Mouse (Mus musculus) adrenal gland, postnatal 4 days (tissue): ENCODE data around the gene Ybx2. TPM values are rescaled to one million over a fixed set of nuclear protein-coding genes. Genes with fewer than 3 reads are reported as not detected.
A peak's percentile ranks its signal among the peaks of the same experiment; 100 is the strongest.
"Not testable (repeated sequence)": the region's sequence is repeated elsewhere in the genome, so short reads cannot be mapped to it uniquely, and the experiment has no call there.

ENCODE experiments used
- DNase-seq, 2 experiments: peaks; one replicate each; pipeline ENCODE4 v3.0.0; 2021 to 2022; ENCODE audit warnings: low spot score in 2 of 2, mixed read lengths in 2 of 2
- total RNA-seq, 2 experiments: library from RNA; stranded (reverse); gene quantifications; 2 replicates each; pipeline ENCODE4 v1.2.3; 2021

The Ybx2 gene
- total RNA-seq, 2 experiments from 2014 or later: 9.7 to 20.6 TPM

DNA sequence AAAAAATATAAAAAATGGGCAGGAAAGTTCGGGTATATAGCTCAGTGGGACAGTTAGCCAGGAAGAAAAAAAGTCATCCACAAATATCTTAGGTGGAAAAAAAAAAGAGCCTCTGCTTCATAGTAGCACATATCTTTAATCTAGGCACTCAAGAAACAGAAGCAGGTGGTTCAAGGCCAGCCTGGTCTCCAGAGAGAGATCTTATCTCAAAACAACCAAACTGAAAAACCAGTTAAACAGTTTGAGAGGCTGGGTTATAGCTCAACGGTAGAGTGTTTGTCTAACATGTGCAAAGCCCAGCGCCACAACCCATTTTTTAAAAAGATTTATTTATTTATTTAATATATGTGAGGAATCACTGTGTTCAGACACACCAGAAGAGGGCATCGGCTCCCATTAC is 2.5 kb upstream of the Ybx2 start:
- DNase-seq: no peak

DNA sequence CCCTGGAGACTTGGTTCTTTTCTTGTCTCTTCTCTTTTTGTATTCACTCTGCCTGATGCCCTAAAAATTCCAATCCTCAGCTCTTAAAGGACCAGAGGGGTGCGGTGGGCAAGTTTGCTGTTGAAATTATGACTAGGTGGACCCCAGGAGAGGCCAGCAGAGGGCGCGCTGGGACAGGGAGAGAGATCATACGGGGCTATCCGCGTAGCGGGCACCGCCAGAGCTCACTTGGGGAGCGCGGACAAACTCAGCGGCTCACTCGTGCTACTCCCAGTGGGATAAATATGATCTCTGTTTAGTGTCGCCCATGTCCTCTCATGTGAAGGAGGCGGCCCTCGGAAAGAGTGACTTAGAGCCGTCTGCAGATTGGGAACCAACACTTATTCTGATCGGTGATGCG is 1.4 kb upstream of the Ybx2 start:
- DNase-seq: peak; percentile 94 to 96

DNA sequence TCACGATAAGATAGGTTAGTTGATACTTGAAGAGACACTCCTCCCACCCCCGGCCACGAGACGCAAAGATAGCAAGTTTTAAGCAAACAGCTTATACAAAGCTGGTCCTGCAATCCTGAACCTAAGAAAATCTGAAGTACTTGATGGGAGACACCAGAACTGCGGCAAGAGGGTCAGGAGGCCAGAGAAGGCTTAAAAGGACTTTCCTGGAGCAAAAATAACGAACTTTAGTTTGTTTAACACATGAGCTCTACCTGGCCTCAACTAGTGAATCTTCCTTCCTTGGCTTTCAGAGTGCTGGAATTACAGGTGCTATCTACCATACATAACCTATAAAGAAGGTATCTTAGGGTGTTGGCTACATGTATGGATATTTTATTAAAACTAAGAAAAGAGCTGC is 915 bp upstream of the Ybx2 start:
- DNase-seq: no peak

DNA sequence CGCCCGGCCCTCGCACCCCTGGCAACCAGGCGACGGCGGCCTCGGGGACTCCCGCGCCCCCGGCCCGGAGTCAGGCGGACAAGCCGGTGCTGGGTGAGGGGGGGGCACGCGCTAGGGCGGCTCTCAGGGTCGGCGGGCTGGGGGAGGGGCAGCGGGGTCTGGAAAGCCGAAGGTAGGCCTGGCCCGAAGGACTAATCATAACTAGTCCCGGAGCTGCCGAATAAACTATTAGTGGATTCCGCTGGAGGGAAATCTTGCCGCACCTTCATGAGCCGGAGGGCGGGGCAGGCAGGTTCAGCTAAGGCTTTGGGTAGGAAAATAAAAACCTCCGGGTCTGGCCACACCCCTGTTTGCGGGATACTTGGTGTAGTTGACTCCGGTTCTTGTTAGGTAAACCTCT is 560 bp downstream of the Ybx2 start:
- no peak for DNase-seq

DNA sequence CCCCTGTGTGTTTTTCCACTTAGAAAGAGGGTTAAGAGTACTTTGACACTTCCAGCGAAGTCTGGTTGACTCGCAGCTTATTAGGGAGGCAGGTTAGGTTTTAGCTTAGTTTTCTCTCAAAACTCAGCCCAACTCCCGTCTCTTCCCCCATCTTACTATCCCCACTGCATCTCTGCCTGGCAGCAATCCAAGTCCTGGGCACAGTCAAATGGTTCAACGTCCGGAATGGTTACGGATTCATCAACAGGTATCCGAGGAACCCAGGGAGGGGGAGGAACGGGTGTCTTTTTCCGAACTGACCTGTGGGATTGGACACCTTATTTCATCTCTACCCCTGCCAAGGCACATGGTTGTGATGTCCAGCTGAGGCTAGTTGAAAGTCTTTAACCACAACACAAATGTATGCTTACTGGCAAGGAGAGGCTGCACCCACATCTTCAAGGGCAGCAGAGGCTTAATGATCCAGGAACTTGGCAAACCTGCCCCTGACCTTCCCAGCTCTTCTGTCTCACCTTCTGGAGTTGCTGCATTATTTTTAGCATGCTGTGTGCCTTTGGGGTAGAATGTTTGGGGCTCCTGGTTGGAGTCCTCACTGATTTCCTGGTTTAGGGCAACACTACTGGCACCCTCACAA is 1.2 kb downstream of the Ybx2 start:
- DNase-seq: no peak

DNA sequence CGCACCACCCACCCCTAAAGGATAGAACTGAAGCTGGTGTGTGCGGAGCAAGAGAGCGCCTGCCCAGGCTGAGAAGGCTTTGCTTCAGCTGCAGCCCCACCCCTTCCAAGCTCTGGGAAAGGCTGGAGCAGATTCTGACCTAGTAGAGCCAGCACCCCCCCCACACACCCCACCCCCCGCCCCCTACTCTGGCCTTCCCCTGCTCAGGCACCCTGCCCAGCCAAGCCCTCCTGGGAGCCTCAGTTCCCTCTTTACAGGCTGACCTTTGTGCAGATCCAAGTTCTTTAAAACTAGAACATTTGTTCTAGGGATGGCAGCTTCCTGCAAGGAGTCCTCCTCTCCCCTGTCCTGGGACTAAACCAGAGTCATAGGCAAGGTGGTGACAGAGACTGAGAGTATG is 1.8 kb downstream of the Ybx2 start:
- DNase-seq: no peak

DNA sequence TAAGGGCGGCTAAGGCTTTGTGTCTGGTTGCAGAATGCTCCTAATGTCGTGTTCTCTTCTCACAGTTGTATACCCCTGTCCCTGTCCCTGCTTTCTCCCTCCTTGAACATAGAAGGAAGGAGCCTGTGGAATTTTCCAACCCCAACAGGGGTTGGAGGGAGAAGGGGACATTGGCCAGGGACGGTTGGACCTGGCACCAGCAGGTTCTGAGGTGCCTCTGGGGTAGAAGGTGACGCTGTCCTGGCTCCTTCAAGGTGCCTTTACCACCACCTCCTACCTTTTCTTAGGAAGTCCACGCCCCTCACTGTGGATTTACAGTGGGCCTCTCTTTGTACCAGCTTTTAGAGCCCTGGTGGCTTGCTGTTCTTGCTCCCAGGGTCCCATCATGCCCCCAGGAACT is 2.2 kb downstream of the Ybx2 start:
- DNase-seq: no peak

DNA sequence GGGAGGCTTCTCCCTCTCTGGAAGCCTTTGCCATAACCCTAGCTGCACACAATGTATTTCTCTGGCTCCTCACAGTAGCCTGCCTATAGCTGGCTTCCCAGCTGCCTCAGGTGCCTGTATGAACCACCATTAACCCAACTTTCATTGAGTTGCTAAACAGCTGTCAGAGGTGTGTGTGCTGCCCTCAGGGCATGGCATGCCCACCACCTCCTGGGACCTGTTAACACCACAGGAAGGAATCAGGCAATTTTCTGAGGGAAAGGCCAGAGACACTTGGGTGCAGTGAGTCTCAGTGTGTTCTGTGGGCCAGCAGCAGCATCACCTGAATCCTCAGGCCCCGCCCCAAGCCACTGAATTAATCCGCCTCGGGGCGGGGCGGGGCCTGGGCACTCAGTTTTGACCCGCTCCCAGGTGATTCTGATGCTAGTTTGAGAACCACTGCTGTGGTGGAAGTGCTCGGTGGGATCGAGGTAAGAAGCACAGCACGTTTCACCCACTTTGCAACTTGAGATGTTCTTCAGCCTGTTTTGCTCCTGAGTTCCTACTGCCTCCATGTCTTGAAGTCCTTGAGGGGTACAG is 2.9 kb downstream of the Ybx2 start:
- no peak for DNase-seq

DNA sequence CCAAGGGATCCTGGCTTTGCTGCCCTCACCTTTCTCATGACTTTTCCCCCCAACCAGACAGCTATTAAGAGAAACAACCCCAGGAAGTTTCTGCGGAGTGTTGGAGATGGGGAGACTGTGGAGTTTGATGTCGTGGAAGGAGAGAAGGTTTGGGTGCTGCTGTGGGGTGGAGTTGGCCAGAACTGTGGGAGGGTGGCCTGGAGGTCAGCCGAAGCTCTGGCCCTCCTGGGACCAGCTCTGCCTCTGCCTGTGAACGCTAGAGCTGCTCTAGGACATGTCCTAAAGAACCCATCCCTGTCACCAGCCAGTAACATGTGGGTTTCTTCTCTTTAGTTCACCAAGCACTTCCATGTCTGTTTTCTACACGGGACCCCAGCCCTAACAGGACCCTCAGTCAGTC is 3.6 kb downstream of the Ybx2 start:
- DNase-seq: no peak

DNA sequence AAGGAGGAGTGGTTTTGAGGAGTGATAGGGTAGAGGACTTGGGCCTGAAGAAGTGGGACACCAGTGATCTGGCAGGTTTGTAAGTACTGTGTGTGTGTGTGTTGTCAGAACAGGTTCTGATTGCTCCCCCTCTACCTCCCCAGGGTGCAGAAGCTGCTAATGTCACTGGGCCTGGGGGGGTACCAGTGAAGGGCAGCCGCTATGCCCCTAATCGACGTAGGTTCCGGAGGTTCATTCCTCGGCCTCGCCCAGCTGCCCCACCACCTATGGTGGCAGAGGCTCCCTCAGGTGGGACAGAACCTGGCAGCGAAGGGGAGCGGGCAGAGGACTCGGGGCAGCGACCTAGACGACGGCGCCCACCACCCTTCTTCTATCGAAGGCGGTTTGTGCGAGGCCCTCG is 4.1 kb downstream of the Ybx2 start:
- no peak for DNase-seq

DNA sequence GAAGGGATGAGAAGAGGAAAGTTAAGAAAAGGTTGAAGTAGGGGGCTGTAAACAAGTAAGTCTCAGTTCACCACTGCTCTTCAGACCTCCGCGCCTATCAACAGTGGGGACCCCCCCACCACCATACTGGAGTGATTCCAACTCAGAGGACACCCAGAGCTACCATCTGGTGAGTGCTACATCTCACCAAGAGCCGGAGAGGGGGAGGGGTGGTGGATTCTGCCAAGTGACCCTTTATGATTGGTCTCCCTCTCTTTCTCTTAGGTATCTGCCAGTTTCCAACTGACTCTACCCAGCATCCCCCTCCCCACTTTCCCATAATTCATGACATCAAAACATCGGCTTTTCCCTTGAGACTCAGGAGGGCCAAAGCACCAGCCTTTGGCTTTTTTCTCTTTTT is 5.4 kb downstream of the Ybx2 start:
- DNase-seq: no peak

DNA sequence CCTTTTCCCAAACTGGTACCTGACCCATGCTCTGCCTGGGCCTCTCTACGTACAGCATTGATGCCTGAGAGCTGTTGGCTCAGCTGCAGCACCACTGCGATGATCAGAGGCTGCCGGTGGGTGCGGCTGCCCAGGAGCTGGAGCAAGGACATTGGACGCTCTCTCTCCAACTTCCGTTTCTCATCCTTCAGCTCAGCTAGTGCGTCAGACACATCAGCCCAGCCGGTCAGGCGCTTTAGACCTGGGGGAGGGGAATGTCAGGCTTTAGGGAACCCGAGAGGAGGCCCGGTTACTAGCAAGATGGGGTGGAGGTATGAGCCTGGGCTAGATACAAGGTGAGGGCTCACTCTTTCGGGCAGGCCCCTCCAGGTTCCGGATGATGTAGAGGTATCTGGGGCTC is 9.6 kb downstream of the Ybx2 start:
- DNase-seq: peak in 1 of 2 experiments; percentile 31

DNA sequence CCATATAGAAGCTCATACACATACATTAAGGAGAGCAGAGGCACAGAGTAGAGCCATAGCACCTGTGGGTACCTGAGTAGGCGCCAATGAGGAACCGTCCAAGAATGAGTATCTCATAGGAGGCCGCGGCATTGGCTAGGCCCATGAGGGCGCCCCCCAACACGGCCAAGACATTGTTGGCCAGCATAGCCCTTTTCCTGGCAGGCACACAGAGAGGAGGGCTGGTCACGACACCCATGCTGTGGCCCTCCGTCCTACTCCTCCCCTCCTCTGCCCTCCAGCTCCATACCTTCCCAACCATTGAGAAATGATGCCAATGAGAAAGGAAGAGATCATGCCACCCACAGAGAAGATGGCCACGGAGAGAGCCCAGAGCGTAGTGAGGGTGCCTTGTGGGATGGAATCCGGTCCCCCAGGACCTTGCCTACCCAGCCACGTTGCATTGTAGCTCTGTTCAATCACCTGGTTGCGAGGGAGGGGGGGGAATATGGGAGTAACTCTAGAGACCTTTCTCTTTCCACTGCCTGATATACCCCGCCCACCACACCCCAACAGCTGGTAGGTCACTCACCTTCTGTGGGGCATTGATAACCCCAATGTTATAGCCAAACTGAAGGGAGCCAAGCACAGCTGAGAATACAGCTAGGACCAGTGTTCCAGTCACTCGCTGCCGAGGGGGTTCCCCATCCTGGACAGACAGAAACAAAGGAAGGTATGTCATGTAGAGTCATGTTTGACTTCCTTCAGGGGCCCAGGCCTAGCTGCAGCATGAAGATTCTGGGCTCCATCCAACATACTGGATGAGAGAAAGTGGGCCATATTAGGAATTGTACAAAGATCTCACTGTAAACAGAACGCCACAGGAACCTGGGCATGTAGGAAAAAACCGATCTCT is 10.6 kb downstream of the Ybx2 start:
- no peak for DNase-seq

DNA sequence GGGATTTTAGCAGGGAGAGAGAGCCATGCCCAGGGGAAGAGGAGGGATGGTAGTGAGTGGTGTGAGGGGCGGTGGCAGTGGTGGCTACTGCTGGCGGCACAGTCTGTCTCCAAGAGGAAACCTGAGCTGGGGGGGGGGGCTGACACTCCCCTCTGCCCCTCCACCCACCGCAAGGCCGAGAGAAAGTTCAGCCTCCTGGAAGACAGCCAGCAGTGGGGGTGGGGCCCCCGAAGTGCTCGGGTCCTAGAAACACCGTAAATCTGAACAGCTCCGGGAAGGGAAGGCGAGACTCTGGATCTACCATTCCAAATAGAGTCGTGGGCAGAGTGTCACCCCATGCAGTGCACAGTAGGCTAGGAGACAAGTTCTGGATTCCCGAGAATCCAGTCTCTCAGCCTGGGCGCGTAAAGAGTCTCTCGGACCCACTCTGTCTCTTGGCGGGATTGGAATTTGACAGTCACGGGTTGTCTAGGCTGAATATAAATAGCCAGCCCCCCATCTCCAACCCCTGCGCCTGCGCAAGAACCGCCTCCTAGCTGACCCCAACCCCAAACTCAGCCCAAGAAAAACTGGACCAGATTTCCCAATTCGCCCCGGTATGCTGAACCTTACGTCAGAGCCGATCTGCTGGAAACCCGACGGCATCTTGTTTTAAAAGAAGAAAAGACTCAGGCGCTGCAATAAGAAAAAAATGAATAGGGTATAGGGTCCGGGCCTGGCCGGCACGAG is 11.9 kb downstream of the Ybx2 start:
- DNase-seq: peak; percentile 31 to 32

DNA sequence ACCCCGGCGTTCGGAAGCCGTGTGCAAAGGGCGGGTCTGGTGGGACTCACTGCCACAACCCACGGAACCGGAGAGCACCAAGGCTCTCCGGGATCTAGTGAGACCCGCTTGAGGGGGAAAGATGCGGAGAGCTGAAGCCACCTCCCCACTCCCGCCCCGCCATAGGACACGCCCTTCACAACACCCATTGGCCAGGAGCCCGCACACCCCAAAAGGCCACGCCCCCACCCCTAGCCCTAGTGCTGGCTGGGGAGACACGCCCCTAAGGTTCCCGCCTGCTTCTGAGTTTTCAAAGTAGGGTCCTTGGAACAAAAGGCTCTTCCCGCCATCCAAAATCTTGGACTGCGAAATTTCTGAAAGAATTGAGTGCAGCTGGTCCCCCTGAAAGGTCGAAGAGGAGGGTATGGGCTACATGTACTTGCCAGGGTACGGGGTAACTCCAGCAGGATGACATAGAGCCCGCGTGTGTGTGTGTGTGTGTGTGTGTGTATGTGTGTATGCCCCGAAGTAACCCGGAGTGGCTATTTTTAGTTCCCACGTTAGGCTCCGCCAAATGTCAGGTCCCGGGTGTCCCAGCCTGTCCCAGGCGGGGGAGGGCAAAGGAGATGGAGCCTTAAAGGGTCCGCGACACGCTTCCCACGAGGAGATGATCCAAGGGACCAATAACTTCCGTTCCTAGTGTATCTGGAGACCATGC is 12.6 kb downstream of the Ybx2 start, which contains the start of gene Slc2a4:
Gene Slc2a4 (minus strand): TSS at position 123 of the 697 bp plus-strand sequence.
- DNase-seq: peak; percentile 82 to 89

DNA sequence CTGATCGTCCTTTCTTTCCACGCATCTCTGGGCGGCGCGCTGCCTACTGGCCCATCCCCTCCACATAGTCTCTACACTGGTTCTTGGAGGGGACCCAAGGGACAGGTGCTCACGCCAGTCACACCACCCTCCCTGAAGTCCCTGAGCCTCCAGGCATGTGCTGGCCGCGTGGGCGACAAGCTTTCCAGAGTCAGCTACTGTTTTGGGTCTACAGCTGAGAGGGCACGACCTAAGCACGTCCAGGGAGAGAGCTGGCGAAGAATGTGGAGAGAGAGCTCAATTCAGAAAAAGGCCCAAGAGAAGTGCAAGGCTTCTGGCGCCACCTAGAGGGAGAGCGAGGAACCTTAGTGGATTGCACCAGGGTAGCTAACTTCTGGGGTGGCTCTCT is 13.2 kb downstream of the Ybx2 start:
- DNase-seq: peak; percentile 64 to 80

DNA sequence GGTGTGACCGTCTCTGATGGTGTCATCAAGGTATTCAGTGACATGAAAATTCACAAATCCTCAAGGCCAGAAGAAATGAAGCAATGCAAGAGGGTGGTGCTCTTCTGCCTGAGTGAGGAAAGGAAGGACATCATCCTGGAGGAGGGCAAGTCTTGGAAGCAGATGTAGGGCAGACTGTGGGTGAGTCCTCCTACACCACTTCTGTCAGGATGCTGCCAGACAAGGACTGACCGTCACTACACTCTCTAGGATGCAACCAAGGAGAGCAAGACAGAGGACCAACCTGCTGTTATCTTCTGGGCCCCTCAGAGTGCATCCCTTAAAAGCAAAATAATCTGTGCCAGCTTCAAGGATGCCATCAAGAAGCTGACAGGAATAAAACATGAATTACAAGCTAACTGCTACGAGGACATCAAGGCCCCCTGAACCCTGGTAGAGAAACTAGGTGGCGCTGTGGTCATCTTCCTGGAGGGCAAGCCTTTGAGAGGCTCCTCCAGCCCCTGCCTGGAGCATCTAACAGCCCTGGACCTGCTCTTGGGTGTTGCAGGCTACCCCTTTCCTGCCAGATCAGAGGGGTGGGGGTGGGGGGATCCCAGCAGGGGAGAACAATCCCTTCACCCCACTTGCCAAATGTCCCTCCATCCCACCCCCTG is 15.3 kb downstream of the Ybx2 start:
- no peak for DNase-seq

DNA sequence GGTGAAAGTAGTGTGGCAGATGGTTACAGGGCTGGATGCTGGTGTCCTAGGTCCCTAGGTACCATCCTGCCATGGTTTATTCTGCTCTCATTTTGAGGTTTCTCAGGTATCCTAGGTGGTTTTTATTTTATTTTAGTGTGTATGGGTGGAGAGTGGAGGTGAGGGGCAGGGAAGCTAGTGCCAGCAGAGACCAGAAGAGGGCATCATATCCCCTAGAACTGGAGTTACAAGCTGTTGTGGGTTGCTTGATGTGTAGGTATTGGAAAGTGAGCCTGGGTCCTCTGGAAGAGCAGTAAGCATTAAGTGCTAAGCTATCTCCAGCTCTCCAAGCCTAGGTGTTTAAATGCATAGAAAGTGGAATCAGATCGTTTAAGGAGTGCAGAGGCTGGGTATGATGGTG is 16.7 kb downstream of the Ybx2 start:
- DNase-seq: no peak

DNA sequence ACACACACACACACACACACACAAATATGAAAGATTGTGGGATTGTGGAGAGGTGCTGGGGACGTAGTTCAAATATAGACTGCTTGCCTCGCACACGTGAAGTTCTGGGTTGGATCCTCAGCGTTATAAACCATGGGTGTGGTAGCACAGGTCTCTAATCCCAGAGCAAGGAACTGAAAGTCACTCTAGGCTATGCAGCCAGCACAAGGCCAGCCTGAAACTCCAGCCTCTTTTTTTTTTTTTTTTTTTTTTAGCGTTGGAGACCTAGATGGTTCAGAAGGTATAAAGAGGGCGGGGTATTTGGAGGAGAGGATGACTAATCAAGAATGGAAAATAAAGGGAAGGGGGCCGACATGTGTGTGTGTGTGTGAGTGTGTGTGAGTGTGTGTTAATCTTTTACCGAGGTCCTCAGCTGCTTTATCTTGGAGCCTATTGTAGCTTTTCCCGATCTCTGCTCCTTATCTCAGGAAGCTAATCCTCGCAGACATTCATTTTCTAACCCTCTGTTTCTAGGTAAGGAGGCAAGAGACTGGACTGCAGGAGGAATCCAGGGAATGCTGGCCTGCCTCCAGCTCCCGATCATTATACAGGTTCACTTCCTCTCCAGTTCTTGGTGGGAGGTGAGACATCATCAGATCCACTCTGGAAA is 17.8 kb downstream of the Ybx2 start:
- no peak for DNase-seq

DNA sequence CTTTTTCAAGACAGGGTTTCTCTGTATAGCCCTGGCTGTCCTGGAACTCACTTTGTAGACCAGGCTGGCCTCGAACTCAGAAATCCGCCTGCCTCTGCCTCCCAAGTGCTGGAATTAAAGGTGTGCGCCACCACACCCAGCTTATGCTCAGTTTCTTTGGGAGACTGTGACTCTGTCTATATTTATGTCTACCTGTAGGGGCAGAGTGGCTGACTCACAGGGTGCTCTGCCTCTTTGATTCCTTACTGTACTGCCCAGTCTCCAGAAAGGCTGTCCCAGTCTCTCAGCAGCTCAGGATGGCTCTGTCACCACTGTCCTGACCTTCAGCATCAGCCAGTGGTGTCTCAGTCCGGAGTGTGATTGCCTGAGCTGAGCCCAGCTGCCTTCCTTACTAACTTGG is 20.0 kb downstream of the Ybx2 start:
- DNase-seq: not testable (repeated sequence)
